Mouse (Mus musculus): Measurements from ENCODE around the gene Olfr348. TPM values are rescaled to one million over a fixed set of nuclear protein-coding genes. Genes with fewer than 3 reads are reported as not detected.

The Olfr348 gene
- not detected for total RNA-seq (2021)
- long read RNA-seq, experiment 1 = 0 reads
- long read RNA-seq, experiment 2 = 0 reads

- intact Hi-C loops (cut with DNase I) = no loop called here
These were observed at the start of gene Olfr348 for GRCm38 (mm10) chr2:36783976-36784375. Gene Olfr348, plus strand, starts transcription at chr2:36784276.

GRCm38 (mm10) chr2:36736226-36736625 is 47.9 kb upstream of the Olfr348 start:
- intact Hi-C loops (cut with DNase I) = no loop called here
- DNase-seq (ENCODE audit: low spot score in 2 of 2) = no peak

More at GRCm38 (mm10) chr2:36783976-36784375, at the start of gene Olfr348:
- no peak for DNase-seq (ENCODE audit: low spot score in 2 of 2)

GRCm38 (mm10) chr2:36790238-36790637 is 6.2 kb downstream of the Olfr348 start, which contains the start of gene Olfr50:
Gene Olfr50, plus strand, starts transcription at chr2:36790538.
- intact Hi-C loops (cut with DNase I) = no loop called here

GRCm38 (mm10) chr2:36816932-36817331 is 32.9 kb downstream of the Olfr348 start, which contains the start of gene Olfr3:
Gene Olfr3, minus strand, starts transcription at chr2:36817032.
- intact Hi-C loops (cut with DNase I) = no loop called here
- DNase-seq (ENCODE audit: low spot score in 2 of 2) = no peak

More at GRCm38 (mm10) chr2:36790238-36790637, 6.2 kb downstream of the Olfr348 start, which contains the start of gene Olfr50:
- DNase-seq (ENCODE audit: low spot score in 2 of 2) = no peak

Other genes starting within 250 kb of the Olfr348 start
- gene Olfr344, start 217.6 kb upstream of the Olfr348 start, total RNA-seq (2021) = under 1 TPM in 1 of 2 experiments, not detected in 1; 0.04 TPM
- gene Olfr345, start 144.2 kb upstream of the Olfr348 start, total RNA-seq (2021) = not detected
- not detected for gene Olfr346, start 98.5 kb upstream of the Olfr348 start, total RNA-seq (2021)
- not detected for gene Olfr347, start 52.4 kb upstream of the Olfr348 start, total RNA-seq (2021)
- gene Olfr50, start 6.3 kb downstream of the Olfr348 start, total RNA-seq (2021) = not detected
- not detected for gene Olfr3, start 32.8 kb downstream of the Olfr348 start, total RNA-seq (2021)
- gene Olfr350, start 62.0 kb downstream of the Olfr348 start, total RNA-seq (2021) = not detected
- gene Olfr351, start 78.4 kb downstream of the Olfr348 start, total RNA-seq (2021) = not detected
- not detected for gene Olfr352, start 84.2 kb downstream of the Olfr348 start, total RNA-seq (2021)
- gene Olfr353, start 108.7 kb downstream of the Olfr348 start, total RNA-seq (2021) = not detected
- gene Olfr354, start 121.4 kb downstream of the Olfr348 start, total RNA-seq (2021) = under 1 TPM in 1 of 2 experiments, not detected in 1; 0.04 TPM
- gene Olfr355, start 144.6 kb downstream of the Olfr348 start, total RNA-seq (2021) = not detected
- not detected for gene Olfr356, start 152.8 kb downstream of the Olfr348 start, total RNA-seq (2021)
- not detected for gene Olfr357, start 209.6 kb downstream of the Olfr348 start, total RNA-seq (2021)
- not detected for gene Olfr358, start 225.1 kb downstream of the Olfr348 start, total RNA-seq (2021)